Mouse (Mus musculus) CH12.LX (cell line): ENCODE measurements around the gene Clca2. TPM values are rescaled to one million over a fixed set of nuclear protein-coding genes. Genes with fewer than 3 reads are reported as not detected.

Source experiments
- DNase-seq: peaks from one replicate; pipeline ENCODE4 v3.0.0-alpha.2; 2013; ENCODE audit errors: extremely low read depth
- H3K27ac ChIP-seq: 2 replicates; pipeline ENCODE4 v1.5.1; 2012; ENCODE audit warnings: low read depth, mild to moderate bottlenecking, control low read depth, moderate library complexity; ENCODE audit not compliant: insufficient read depth
- H3K27me3 ChIP-seq: replicated peaks from 2 replicates; pipeline ENCODE3; 2012; ENCODE audit warnings: inconsistent platforms
- H3K36me3 ChIP-seq, 2 experiments: replicated peaks in 1 of 2; 2 replicates each; pipeline versions ENCODE3 to v1.6.1; 2012; ENCODE audit warnings: inconsistent platforms in 1 of 2, low read length in 1 of 2, mild to moderate bottlenecking in 1 of 2, mixed read lengths in 1 of 2, moderate library complexity in 1 of 2; ENCODE audit not compliant: control insufficient read depth in 1 of 2, insufficient read depth in 1 of 2
- H3K4me1 ChIP-seq, 2 experiments: 2 replicates each; pipeline ENCODE4 v1.6.1; 2012; ENCODE audit warnings: inconsistent platforms in 1 of 2, moderate library complexity in 1 of 2; ENCODE audit not compliant: insufficient read depth in 2 of 2, control insufficient read depth in 1 of 2
- H3K4me2 ChIP-seq: 2 replicates; pipeline ENCODE4 v1.6.1; 2012; ENCODE audit warnings: low read depth, mild to moderate bottlenecking, control low read depth; ENCODE audit not compliant: poor library complexity, insufficient read depth, severe bottlenecking
- H3K4me3 ChIP-seq, 3 experiments: fragments of 150-350 bp in 1 of 3; sonication (generic) in 1 of 3; replicated peaks in 1 of 3; 2 replicates each; pipeline versions ENCODE3 to v1.5.1; 2011 to 2012; ENCODE audit warnings: low read depth in 2 of 3, low read length in 2 of 3, mild to moderate bottlenecking in 2 of 3, moderate library complexity in 2 of 3, control low read depth in 1 of 3, improper control_type of control experiment in 1 of 3, inconsistent platforms in 1 of 3, mixed read lengths in 1 of 3; ENCODE audit not compliant: poor library complexity in 1 of 3
- H3K79me2 ChIP-seq: replicated peaks from 2 replicates; pipeline ENCODE4 v1.6.1; 2012; ENCODE audit warnings: mild to moderate bottlenecking, moderate library complexity; ENCODE audit not compliant: control insufficient read depth, poor library complexity, insufficient read depth, severe bottlenecking; ENCODE audit errors: extremely low read depth
- H3K9ac ChIP-seq: 2 replicates; pipeline ENCODE4 v1.6.1; 2012; ENCODE audit warnings: low read depth, mild to moderate bottlenecking, control low read depth, moderate library complexity; ENCODE audit not compliant: insufficient read depth
- H3K9me3 ChIP-seq: replicated peaks from 2 replicates; pipeline ENCODE3; 2012; ENCODE audit warnings: low read length, inconsistent platforms, mixed read lengths
- BHLHE40 ChIP-seq: IDR thresholded peaks from 2 replicates; pipeline ENCODE4 v1.6.1; 2011; ENCODE audit warnings: mild to moderate bottlenecking, low read depth, low read length, improper control_type of control experiment
- E2F4 ChIP-seq: IDR thresholded peaks from 2 replicates; pipeline ENCODE4 v1.6.1; 2011; ENCODE audit warnings: low read depth, low read length, improper control_type of control experiment; ENCODE audit not compliant: insufficient replicate concordance
- EP300 ChIP-seq: IDR thresholded peaks from 2 replicates; pipeline ENCODE4 v1.6.1; 2011; ENCODE audit warnings: low read length, improper control_type of control experiment
- ETS1 ChIP-seq: conservative IDR thresholded peaks from 2 replicates; pipeline ENCODE4 v1.6.1; 2012; ENCODE audit warnings: low read depth, mild to moderate bottlenecking, inconsistent platforms, low read length, improper control_type of control experiment, moderate library complexity
- GABPA ChIP-seq: IDR thresholded peaks from 2 replicates; pipeline ENCODE4 v1.6.1; 2012; ENCODE audit warnings: low read depth, low read length, improper control_type of control experiment, inconsistent platforms; ENCODE audit not compliant: insufficient replicate concordance
- HCFC1 ChIP-seq: IDR thresholded peaks from 2 replicates; pipeline ENCODE4 v1.6.1; 2012; ENCODE audit warnings: low read depth, mild to moderate bottlenecking, inconsistent platforms, low read length, improper control_type of control experiment
- IRF4 ChIP-seq: IDR thresholded peaks from 2 replicates; pipeline ENCODE4 v1.6.1; 2014; ENCODE audit warnings: low read depth, mild to moderate bottlenecking, inconsistent platforms, low read length, improper control_type of control experiment
- JUN ChIP-seq: IDR thresholded peaks from 2 replicates; pipeline ENCODE4 v1.6.1; 2011; ENCODE audit warnings: low read depth, mild to moderate bottlenecking, low read length, improper control_type of control experiment, moderate library complexity; ENCODE audit not compliant: insufficient read depth
- KAT2A ChIP-seq: IDR thresholded peaks from 2 replicates; pipeline ENCODE4 v1.6.1; 2012; ENCODE audit warnings: low read length, improper control_type of control experiment, inconsistent platforms; ENCODE audit not compliant: insufficient replicate concordance
- MAFK ChIP-seq: IDR thresholded peaks from 2 replicates; pipeline ENCODE4 v1.6.1; 2011; ENCODE audit warnings: low read length, improper control_type of control experiment; ENCODE audit not compliant: insufficient replicate concordance
- POLR2A ChIP-seq: IDR thresholded peaks from 2 replicates; pipeline ENCODE4 v1.6.1; 2011; ENCODE audit warnings: low read depth, mild to moderate bottlenecking, improper control_type of control experiment, low read length
- POLR2AphosphoS2 ChIP-seq: IDR thresholded peaks from 2 replicates; pipeline ENCODE4 v1.6.1; 2011; ENCODE audit warnings: low read depth, low read length, improper control_type of control experiment
- UBTF ChIP-seq: IDR thresholded peaks from 2 replicates; pipeline ENCODE4 v1.6.1; 2012; ENCODE audit warnings: low read depth, mild to moderate bottlenecking, inconsistent platforms, low read length, improper control_type of control experiment, moderate library complexity
- USF2 ChIP-seq: conservative IDR thresholded peaks from 2 replicates; pipeline ENCODE4 v1.6.1; 2011; ENCODE audit warnings: low read depth, low read length, improper control_type of control experiment
- ZMIZ1 ChIP-seq: IDR thresholded peaks from 2 replicates; pipeline ENCODE4 v1.6.1; 2012; ENCODE audit warnings: low read depth, mild to moderate bottlenecking, inconsistent platforms, low read length, improper control_type of control experiment
- dilution Hi-C: fragments of 300-500 bp; cut with MboI; formaldehyde crosslinking; loops from 2 replicates; pipeline ENCODE4 v1.14.3; 2020; ENCODE audit warnings: low sequenced_read_pairs; ENCODE audit not compliant: extremely low pct_unique_long_range_greater_than_20kb, extremely low pct_ligation_motif_present
- in situ Hi-C: fragments of 300-500 bp; cut with MboI; formaldehyde crosslinking; loops from 3 replicates; pipeline ENCODE4 v1.14.3; 2019; ENCODE audit warnings: low sequenced_read_pairs, low pct_ligation_motif_present, low pct_unique_long_range_greater_than_20kb, mixed read lengths
- polyA plus RNA-seq: library from polyadenylated mRNA; unstranded; fragments of >175 nt; gene quantifications from 2 replicates; pipeline ENCODE4 v1.2.1, GENCODE M21; 2012; ENCODE audit warnings: low read depth; ENCODE audit not compliant: insufficient read length
- total RNA-seq, 2 experiments: library from RNA; depleted of rRNA; stranded (reverse); fragments of 300-350 nt in 1 of 2; fragments of >200 nt in 1 of 2; gene quantifications; 2 replicates each; pipeline ENCODE4 v1.2.3; 2012 to 2014

Clca2 gene
- total and polyA plus RNA-seq, 3 experiments = 0.07 to 0.17 (median 0.13) TPM

GRCm38 (mm10) chr3:145080904-145081303 lies 18.3 kb downstream of the Clca2 start:
- no peak for TF ChIP-seq JUN
- no peak for TF ChIP-seq USF2
- no peak for TF ChIP-seq ZMIZ1
- no peak for TF ChIP-seq POLR2A
- no peak for TF ChIP-seq GABPA
- no peak for TF ChIP-seq HCFC1
- TF ChIP-seq IRF4 = no peak
- peak; percentile 99 for TF ChIP-seq MAFK
- TF ChIP-seq EP300 = no peak
- TF ChIP-seq, all 38 proteins: peak for 1
- Histone ChIP-seq H3K4me2 (no peak overlapping the region), H3K9ac (no peak overlapping the region), H3K27me3 (no peaks in the 10 kb centered on the region), H3K79me2 (no peaks in the 10 kb centered on the region), H3K4me1 (peaks cover 1 to 2% of the 10 kb centered on the region in 2 experiments; a peak in 2 of 4 replicates), H3K27ac (no peak overlapping the region), H3K4me3 (no peak overlapping the region), H3K9me3 (peaks cover 3% of the 10 kb centered on the region), H3K36me3 (no peaks in the 10 kb centered on the region)
- no peak for DNase-seq
- in situ Hi-C loops (no loop called here), dilution Hi-C loops (no loop called here)

GRCm38 (mm10) chr3:145078405-145078804 lies 20.8 kb downstream of the Clca2 start:
- Histone ChIP-seq H3K4me3 (no peak overlapping the region), H3K79me2 (no peaks in the 10 kb centered on the region), H3K4me2 (no peak overlapping the region), H3K4me1 (peaks cover 0 to 7% of the 10 kb centered on the region in 2 experiments; a peak in 1 of 4 replicates), H3K36me3 (no peaks in the 10 kb centered on the region), H3K27me3 (no peaks in the 10 kb centered on the region), H3K9ac (no peak overlapping the region), H3K9me3 (no peaks in the 10 kb centered on the region), H3K27ac (no peak overlapping the region)
- DNase-seq = no peak
- TF ChIP-seq BHLHE40 = no peak
- TF ChIP-seq JUN = no peak
- TF ChIP-seq KAT2A = no peak
- no peak for TF ChIP-seq ETS1
- TF ChIP-seq E2F4 = no peak
- TF ChIP-seq POLR2AphosphoS2 = no peak
- no peak for TF ChIP-seq UBTF
- dilution Hi-C loops (no loop called here), in situ Hi-C loops (no loop called here)
